Mouse (Mus musculus) R1 (cell line): Measurements from ENCODE around the gene Rnf152.
A peak's percentile ranks its signal among the peaks of the same experiment; 100 is the strongest.

Source experiments
- DNase-seq: peaks from one replicate; pipeline ENCODE4 v3.0.0-alpha.2; 2018; ENCODE audit warnings: low read depth, low spot score

Rnf152 gene

GRCm38 (mm10) chr1:105312601-105312901 is 44.0 kb downstream of the Rnf152 start:
- DNase-seq = no peak

- no peak for DNase-seq
Measured at GRCm38 (mm10) chr1:105311899-105312600, 44.5 kb downstream of the Rnf152 start.

GRCm38 (mm10) chr1:105302164-105302563 is 54.3 kb downstream of the Rnf152 start:
- no peak for DNase-seq

GRCm38 (mm10) chr1:105301764-105302163 is 54.7 kb downstream of the Rnf152 start:
- DNase-seq = no peak

- no peak for DNase-seq
Measured at GRCm38 (mm10) chr1:105291859-105292258, 64.7 kb downstream of the Rnf152 start.

- DNase-seq = no peak
Measured at GRCm38 (mm10) chr1:105287536-105287935, 69.0 kb downstream of the Rnf152 start.

GRCm38 (mm10) chr1:105286906-105287305 is 69.6 kb downstream of the Rnf152 start:
- DNase-seq = no peak

- DNase-seq = no peak
Measured at GRCm38 (mm10) chr1:105285001-105285400, 71.5 kb downstream of the Rnf152 start.

- peak; percentile 20 for DNase-seq
Measured at GRCm38 (mm10) chr1:105284116-105284515, 72.4 kb downstream of the Rnf152 start.

GRCm38 (mm10) chr1:105281277-105281676 is 75.2 kb downstream of the Rnf152 start:
- no peak for DNase-seq

- DNase-seq = no peak
Measured at GRCm38 (mm10) chr1:105280160-105280559, 76.3 kb downstream of the Rnf152 start.

- no peak for DNase-seq
Measured at GRCm38 (mm10) chr1:105274500-105275194, 81.9 kb downstream of the Rnf152 start.

GRCm38 (mm10) chr1:105271104-105271503 is 85.4 kb downstream of the Rnf152 start:
- DNase-seq = no peak

- DNase-seq = no peak
Measured at GRCm38 (mm10) chr1:105263283-105264033, 93.1 kb downstream of the Rnf152 start.

- DNase-seq = no peak
Measured at GRCm38 (mm10) chr1:105260200-105260599, 96.3 kb downstream of the Rnf152 start.

- no peak for DNase-seq
Measured at GRCm38 (mm10) chr1:105257199-105257598, 99.3 kb downstream of the Rnf152 start.

- DNase-seq = no peak
Measured at GRCm38 (mm10) chr1:105249190-105249589, 107.3 kb downstream of the Rnf152 start.

GRCm38 (mm10) chr1:105246651-105247050 is 109.9 kb downstream of the Rnf152 start:
- DNase-seq = no peak

GRCm38 (mm10) chr1:105246075-105246574 is 110.4 kb downstream of the Rnf152 start:
- no peak for DNase-seq

- DNase-seq = no peak
Measured at GRCm38 (mm10) chr1:105243359-105244142, 113.0 kb downstream of the Rnf152 start.

GRCm38 (mm10) chr1:105240185-105240584 is 116.3 kb downstream of the Rnf152 start:
- DNase-seq = no peak
